Mouse (Mus musculus) layer of hippocampus, adult 18-20 months (tissue): ENCODE results near the gene Gfm2. TPM values are rescaled to one million over a fixed set of nuclear protein-coding genes. Genes with fewer than 3 reads are reported as not detected.

Experiments
- DNase-seq, 2 experiments: peaks; one replicate each; pipeline ENCODE4 v3.0.0; 2022; ENCODE audit warnings: low spot score in 2 of 2
- total RNA-seq, 2 experiments: library from RNA; stranded (reverse); gene quantifications; 2 replicates each; pipeline ENCODE4 v1.2.3; 2021

Gfm2 gene
- total RNA-seq, 2 experiments from 2014 or later = 24.4 to 24.6 TPM

DNA sequence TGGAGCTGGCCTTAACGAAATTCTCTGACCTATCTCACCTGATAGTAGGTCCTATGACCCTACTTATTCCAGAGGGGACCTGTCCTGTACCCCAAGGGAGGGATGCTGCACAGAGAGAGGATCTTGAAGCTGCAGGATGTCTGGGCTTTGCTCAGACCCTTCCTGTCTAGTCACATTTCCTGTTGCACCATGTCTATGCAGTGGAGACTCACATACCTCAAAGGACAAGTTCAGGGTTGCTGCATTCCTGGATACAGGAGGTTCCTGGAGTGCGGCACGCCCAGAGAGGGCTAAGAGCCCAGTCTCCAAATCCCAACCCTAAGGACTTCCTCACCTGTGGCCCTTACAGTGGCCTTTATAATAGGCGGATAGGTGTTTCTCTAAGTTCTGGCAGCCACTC is 48.6 kb downstream of the Gfm2 start:
- no peak for DNase-seq

DNA sequence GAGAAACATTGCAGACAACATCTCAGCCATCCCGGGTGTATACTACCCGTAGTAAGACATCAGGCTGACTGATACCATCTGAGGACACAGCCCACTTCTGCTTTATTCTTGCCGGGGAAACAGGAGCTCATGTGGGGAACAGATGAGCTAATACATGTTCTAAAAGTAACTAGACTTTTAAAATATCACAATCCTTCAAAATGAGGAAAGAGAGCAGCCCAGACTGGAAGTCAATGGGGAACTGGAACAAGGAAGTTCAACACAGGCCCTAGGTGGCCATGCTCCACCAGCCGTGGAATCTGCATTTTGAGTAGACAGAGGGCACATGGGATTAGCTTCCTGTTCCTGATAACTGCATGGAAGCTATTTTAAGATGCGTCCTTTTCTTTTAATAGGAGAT is 50.0 kb downstream of the Gfm2 start:
- DNase-seq = peak in 1 of 2 experiments; percentile 37

DNA sequence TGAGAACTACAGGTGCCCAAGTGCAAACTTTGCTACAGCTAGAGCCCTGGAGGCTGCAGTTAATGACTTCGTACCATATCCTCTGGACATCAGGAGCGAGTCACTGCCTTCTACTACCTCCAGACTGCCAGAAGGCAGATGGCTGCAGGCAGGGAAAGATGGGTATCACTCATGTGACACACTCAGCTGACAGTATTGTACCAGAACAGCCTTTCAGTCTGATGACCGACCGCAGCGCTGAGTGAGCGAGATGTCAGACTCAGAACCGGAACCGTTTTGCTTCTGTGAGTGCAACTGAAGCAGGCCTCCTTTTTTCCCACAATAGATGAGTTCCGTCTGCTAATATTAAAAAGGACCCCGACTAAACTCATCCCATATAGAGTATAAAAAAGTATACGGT is 54.9 kb downstream of the Gfm2 start:
- peak in 1 of 2 experiments; percentile 54 for DNase-seq

DNA sequence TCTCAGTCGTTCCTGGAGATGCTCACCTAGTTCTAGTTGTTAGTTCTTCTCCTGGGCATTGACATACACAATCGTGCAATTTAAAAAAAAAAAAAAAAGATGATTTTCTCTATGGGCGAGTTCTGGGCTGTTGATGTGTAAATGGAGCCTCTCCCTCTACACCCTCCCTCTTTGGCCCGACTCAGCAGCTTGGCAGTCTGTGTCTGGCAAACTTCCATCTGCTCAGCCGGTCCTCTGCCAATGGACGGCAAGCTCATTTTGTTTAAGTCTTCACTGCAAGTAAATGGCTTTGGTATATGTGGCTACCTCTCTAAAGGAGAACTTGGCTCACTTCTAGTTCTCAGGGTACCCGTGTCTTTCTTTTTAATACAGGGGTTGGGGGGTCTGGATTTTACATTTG is 55.7 kb downstream of the Gfm2 start:
- DNase-seq = peak; percentile 54 to 82

DNA sequence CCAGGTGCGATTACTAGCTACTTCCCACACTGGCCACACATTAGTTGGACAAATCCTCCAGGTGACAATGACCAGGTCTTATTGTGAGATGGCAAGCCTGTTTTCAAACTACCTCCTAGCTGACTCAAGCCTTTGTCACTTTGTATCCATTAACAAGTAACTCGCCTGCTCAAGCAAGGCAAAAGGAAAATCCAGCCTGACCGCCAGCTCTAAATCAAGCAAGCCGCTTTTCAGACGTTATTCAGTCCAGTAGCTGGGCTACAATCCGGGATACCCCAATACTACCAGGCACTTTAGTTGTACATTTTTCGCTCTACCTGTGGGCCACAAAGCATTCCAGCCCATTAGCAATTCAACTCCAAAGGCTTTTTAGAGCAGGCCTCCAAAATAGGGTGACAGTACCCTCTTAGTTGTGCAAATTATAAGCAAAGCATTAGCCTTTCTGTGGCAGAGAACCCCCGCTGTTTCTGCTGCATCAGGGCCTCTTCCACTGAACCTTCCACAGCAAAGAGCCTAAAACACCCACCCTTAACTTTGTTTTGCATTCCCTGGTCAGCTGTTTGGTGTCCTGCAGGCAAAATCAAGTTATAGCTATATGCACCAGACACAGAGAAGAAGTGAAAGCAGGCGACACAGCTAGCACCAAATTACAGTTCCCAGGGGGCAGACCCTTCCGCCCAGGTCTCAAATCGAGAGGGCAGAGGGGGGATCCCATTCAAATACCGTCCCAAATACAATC is 58.6 kb downstream of the Gfm2 start:
- DNase-seq = no peak

DNA sequence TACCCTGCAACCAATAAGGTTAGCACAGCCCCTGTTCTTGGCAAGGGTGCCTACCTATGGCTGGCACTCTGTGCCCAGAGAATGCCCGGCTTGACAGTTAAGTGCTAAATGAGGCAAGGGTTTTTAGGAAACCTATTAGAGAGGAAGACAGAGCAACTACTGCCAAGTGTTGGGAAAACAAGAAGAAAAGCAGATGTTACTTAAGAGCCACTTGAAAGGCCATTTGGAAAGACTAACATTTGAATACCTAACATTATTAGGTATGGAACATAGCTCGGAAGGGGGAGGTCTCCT is 59.1 kb downstream of the Gfm2 start:
- DNase-seq = no peak

DNA sequence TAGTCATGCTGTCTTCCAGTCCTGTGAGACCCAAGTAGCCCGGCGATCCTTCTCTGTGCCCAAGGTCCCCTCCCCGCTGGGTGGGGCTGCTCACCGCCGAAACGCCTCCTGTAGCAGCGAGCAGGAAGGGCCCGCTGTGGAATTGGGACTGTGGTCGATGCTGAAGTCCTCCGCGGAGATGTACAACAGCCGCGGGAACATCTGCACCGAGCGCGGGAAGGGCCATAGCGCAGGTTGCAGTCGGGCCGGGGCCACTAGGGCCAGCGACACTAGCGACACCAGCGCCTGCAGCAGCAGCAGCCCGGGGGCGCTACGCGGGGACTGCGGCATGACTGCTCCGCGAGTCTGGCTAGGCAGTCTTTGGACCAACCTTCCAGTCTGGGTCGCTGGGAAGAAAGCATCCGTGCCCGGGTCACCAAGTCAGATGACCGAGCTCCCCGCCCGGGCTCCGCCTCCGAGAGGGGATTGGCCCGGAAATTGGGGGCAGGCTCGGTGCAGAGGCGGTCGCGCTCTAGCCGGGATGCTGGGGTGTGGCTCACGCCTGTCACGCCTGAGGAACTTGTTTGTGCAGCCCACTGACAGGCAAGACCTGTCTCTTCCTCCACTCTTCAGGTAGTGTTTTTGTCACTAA is 60.3 kb downstream of the Gfm2 start, which contains the start of gene Hexb:
Gene Hexb (minus strand): TSS at position 426 of the 631 bp plus-strand sequence.
- peak; percentile 83 to 91 for DNase-seq

DNA sequence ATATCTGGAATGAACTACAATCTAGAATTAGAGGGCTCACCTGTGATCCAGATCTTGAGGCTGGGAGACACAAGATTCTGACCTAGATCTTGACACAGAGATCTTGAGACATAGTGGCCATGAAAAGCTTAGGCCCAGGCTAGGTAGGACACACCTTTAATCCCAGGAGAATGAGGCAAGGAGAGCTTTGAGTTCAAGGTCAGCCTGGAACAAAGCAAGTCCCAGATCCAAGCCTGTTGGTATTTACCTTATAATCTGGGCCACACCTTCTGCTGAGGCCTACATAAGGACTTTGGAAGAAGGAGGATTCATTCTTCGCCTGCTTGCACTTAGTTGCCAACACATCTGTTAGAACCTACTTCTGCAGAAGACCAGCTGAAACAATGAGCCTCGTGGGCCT is 61.4 kb downstream of the Gfm2 start:
- DNase-seq = no peak

DNA sequence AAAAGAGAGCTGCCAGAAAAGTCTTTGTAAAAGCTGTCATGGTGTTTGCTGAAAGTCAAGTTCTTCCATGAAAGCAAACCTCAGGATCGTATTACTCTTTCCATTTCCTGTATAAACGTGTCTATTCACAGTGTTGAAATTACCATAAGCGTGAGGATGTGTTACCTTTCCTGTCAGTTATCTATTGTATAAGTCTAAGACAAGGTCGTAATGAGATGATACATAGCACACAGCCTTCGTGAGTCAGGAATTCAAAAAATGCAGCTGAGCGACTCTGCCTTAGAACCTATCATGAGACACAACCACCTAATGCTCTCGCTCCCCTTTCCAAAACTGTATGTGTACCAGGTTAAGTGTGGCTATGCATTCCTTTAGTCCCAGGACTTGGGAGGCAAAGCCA is 63.3 kb downstream of the Gfm2 start:
- no peak for DNase-seq

DNA sequence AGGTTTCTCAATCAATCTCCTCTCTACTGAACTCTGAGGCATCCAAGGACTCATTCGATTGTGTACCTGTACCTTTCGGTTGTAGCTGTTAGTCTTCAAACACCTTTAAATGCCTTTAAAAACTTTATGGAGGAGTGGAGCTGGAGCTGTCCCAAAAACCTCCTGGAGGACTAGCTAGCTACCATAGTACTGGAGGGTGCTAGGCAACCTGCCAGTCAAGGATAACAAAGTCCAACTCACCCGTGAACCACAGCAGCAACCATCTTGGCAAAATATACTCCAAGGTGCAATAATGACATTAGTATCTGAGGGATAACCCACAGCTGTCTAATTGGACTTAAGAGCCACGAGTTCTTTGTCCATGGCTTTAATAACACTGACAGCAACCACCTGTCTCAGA is 64.2 kb downstream of the Gfm2 start:
- DNase-seq = no peak

DNA sequence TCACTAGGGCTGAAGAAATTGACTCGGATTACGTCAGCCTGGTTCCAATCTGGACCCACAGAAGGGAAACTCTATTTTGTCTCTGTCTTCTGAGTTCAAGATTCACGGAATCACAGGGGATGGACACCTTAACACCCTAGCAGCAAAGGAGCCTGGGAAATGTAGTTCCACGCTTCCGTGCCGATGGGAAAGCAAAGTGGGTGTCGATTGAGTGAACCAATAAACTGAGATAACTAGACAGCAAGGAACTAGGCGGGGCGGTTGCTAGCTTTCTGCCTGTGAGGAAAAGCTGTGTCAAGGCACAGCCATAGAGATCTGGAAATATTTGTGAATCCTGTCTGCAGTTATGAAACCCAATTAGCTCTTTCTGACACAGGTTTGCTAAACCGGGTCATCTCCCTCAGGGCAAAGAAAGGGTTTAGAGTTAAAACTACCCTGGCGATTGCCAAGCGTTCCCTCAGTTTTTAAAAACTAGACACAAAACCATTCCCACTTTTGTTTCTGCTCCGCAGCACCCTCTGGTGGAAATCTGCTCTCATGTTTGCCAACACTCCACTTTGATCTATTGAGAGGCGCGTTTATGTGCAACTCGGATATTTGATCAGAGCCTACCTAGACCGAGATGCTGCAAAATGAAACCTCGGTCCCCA is 67.4 kb downstream of the Gfm2 start:
- DNase-seq = peak; percentile 85 to 93

DNA sequence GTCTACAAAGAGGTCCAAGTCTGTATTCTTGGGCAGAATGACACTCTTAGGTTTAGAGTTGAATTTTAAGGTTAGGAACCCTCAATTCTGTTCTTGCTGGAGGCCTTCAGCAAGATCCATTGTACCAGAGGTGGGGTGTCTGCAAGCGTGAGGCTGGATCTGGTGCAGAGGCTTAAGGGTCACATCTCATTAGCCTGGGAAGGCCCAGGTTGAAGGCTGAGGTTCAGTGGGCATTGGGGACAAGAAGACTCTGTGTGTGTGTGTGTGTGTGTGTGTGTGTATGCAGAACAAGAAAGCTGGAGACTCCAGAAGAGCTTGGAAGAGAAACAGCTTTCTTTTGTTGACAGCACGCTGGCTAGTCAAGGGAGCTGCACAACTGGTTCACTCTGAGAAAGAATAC is 68.3 kb downstream of the Gfm2 start:
- DNase-seq = no peak

DNA sequence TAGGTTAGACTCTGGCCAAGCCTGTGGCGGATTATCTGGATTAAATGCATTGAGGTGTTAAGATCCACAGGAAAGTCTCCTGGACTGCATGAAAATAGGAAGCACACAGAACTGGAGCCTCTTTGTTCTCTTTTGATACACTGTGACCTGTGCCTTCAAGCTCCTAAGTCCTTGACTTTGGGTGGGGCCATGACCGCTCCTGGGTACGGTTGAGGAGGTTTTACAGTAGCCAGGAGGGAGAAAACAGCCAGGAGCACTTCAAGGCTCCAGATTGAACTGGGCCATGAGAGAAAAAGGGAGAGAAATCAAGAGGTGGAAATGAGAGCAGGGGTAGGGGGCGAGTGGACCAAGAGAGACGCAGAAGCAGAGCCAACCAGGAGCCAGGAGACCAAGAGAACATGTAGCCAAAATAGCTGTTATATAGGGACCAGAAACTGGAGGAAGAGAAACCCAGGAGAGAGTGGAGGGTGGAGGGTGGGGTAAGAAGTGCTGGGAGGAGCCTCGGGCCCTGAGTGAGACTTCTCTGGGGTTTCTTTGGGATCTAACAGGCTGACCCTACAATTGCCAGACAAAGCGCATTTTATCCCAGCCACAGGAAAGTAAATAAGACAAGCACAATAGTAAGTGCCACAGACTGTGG is 69.9 kb downstream of the Gfm2 start:
- DNase-seq = no peak

DNA sequence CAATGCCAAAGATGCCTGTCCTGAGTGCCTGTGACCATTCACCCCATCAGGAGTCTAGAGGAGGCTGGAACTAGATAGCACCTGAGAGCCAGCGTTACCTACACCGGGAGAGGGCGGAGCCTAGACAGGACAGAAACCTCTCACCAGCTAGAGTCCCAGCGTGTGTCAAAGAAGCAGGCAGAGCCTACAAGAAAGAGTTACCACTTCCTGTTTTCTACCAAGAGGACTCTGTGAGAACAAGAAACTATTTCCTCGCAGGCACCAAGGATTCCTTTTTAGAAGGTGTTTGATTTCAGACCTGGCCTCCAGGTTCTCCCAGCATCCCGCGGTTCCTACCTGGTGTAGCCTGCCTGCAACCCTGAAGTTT is 70.4 kb downstream of the Gfm2 start:
- DNase-seq = no peak

DNA sequence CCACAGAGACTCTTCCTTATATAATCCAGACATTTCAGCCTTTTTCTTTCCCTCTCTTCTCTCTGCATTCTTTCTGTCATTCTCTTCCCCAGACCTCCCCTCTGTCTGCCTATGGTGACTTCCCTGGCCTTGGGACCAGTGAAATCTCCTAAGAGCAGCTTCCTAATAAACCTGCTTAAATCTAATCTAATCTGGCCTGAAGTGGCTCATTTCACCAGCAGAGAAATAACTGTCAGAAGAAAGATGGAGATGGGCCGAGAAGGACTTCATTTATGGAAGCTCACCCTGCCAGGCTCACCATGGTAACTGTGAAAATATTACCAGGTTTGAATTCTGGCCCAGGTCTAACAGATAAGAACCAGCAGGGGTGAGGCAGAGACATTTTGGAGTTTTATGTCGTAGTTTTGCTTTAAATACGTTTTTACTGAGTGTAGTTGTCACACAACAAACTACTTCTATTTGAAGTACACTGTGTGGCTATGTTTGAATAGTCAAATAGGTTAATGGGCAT is 70.8 kb downstream of the Gfm2 start:
- DNase-seq = no peak

DNA sequence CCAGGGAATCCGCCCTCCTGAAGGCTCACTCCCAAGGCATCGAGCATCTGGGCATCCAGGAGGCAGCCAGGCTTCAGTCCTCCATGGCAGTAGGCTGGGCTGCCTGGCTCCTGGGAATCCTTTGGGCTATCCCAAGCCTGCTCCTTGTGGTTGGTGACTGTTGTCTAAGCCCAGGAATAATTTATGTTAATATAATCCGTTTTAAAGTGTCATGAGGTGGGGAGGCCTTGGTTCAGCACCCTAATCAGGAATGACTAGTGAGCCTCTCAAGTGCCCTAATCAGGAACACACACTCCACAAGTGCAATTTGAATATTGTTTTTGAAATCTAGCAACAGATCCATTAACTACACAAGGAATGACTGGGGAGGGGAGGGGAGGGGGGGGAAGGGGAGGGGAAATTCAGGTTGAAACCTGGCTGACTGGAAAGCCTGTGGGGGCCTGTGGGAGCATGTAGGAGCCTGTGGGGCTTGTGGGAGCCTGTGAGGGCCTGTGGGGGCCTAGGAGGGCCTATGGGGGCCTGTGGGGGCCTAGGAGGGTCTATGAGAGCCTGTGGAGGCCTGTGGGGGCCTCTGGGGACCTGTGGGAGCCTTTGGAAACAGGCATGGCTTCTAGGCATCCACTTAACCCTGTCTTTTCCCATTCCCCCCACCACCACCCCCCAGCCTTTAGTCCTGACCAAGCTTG is 77.0 kb downstream of the Gfm2 start:
- no peak for DNase-seq

DNA sequence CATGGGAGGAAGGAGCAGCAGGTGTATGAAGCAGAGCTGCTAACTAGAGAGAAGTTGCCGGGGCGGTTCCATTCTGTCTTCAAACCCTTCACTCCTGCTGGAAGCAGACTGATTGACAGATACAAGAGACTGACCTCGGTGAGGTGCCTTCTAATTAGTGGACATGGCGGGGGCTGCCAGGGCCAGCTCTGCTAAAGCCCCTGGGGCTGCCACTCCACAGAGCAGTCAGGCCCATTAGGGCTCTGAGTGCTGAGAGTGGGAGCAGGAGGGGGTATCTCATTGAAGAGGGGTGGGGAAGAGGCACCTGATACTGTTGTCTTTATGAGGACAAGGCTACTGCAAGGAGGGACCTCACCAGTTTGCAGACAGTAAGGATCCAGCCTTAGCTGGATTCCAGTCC is 77.8 kb downstream of the Gfm2 start:
- DNase-seq = no peak

DNA sequence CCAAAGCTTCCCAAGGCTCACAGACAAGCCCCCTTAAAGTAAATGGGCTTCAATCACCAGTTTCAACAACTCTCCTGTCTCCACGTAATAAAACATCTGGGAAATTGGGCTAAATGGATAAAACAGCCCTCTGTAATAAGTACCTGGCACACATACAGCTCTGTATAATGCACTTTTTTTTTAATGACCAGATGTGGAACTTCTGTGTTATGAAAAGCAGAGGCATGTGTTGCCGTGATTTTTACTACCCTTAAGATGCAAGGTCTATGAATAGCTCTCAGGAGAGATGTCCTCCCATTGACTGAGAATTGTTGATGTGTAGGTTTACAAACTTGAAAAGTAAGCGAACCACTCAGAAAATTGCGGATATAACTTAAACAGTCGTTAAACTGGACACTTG is 78.5 kb downstream of the Gfm2 start:
- no peak for DNase-seq

DNA sequence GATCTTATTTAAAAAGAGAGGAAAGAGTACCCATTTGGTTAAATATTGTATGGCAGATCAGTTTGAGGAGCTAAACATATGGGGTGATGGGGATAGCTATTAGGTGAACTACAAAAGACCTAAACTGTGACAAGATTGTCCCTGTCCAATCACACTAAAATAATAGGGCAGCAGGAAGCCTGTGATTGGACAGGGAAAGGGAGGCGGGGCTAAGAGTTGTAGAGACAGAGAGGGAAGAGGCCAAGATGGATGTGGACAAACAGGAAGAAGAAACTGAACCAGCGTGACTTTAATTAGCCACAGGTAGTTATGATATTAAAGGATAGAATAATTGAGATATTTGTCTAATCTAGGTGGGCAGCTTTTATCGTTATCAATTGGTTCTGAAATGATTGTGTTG is 82.3 kb downstream of the Gfm2 start:
- DNase-seq = no peak

DNA sequence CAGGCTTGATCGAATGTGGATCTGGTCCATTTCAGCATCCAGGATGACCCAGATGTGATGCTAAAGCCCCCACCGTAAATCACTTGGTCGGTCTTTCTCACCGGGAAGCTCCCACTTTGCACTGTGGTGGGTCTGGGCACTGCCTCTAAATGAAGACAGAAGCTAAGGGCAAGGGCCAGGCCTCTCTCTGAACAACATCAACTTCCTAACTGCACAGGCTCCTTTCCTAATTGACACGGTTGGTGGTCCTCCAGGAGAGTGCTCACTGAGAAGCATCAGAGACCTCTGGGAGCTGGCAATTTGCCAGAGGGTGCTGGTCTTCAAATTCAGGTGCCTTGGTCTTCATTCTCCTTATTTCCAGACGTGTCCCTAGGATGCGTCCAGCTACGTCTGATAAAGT is 86.1 kb downstream of the Gfm2 start:
- DNase-seq = no peak

DNA sequence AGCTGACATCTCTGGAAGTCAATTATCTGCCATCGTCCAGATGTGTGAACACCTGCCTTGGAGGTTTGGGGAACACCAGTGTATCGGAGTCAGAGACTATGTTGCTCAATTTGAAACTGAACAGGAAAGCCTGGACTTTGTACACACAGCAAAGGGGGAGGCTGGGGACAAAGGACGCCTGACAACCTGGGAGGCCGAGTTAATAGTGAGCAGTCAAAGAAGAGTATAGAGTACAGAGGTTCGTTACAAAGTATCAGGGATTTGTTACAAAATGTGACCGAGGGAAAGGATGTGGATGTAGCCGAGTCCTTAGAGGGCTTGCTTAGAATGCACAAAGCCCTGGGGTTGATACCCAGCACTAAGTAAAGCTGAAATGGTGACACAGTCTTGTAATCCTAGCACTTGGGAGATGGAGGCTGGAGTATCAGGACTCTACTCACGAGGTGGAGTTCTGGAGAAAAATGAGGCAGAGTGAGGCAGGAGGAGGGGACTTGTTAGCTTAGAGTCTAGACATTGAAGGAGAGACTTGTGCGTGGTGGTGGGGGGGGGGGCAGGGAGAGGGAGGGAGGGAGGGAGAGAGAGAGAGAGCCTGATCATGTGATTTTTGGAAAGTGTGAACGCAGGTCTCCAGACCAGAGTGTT is 86.7 kb downstream of the Gfm2 start:
- DNase-seq = no peak
